Mouse (Mus musculus) thymus, postnatal 4 days (tissue): ENCODE measurements around the gene Best2.

Experiments used
- DNase-seq: peaks from one replicate; pipeline ENCODE4 v3.0.0; 2021

The Best2 gene

GRCm38 (mm10) chr8:85021514-85022055, 7.3 kb upstream of the Best2 start:
- DNase-seq: no peak

GRCm38 (mm10) chr8:85017209-85017608, 2.9 kb upstream of the Best2 start:
- DNase-seq: no peak

GRCm38 (mm10) chr8:85016724-85017123, 2.4 kb upstream of the Best2 start:
- no peak for DNase-seq

- DNase-seq: peak; percentile 91
Observed at GRCm38 (mm10) chr8:85013230-85013840, 996 bp downstream of the Best2 start.

- DNase-seq: peak; percentile 30
Observed at GRCm38 (mm10) chr8:85011242-85011641, 3.1 kb downstream of the Best2 start.

GRCm38 (mm10) chr8:85007686-85008085, 6.6 kb downstream of the Best2 start:
- DNase-seq: peak; percentile 78

GRCm38 (mm10) chr8:84997649-84998295, 16.6 kb downstream of the Best2 start:
- peak; percentile 99 for DNase-seq

GRCm38 (mm10) chr8:84996978-84997377, 17.4 kb downstream of the Best2 start:
- DNase-seq: no peak

- peak; percentile 50 for DNase-seq
Observed at GRCm38 (mm10) chr8:84995680-84996079, 18.7 kb downstream of the Best2 start.

- no peak for DNase-seq
Observed at GRCm38 (mm10) chr8:84994375-84994774, 20.0 kb downstream of the Best2 start.

- DNase-seq: peak; percentile 70
Observed at GRCm38 (mm10) chr8:84990836-84991235, 23.5 kb downstream of the Best2 start.

- peak; percentile 98 for DNase-seq
Observed at GRCm38 (mm10) chr8:84990349-84990748, 24.0 kb downstream of the Best2 start, which contains the start of gene Hook2. Gene Hook2, plus strand, starts transcription at chr8:84990603.

- DNase-seq: peak; percentile 94
Observed at GRCm38 (mm10) chr8:84989810-84990209, 24.5 kb downstream of the Best2 start.

GRCm38 (mm10) chr8:84989311-84989731, 25.0 kb downstream of the Best2 start:
- peak; percentile 47 for DNase-seq

GRCm38 (mm10) chr8:84987903-84988302, 26.4 kb downstream of the Best2 start:
- no peak for DNase-seq

GRCm38 (mm10) chr8:84987388-84987787, 26.9 kb downstream of the Best2 start:
- no peak for DNase-seq

- DNase-seq: no peak
Observed at GRCm38 (mm10) chr8:84986379-84986945, 27.9 kb downstream of the Best2 start.

- DNase-seq: peak; percentile 92
Observed at GRCm38 (mm10) chr8:84985684-84986378, 28.5 kb downstream of the Best2 start.

GRCm38 (mm10) chr8:84985049-84985683, 29.2 kb downstream of the Best2 start:
- peak; percentile 61 for DNase-seq

- DNase-seq: peak; percentile 31
Observed at GRCm38 (mm10) chr8:84984294-84985048, 29.9 kb downstream of the Best2 start.

- no peak for DNase-seq
Observed at GRCm38 (mm10) chr8:84982499-84983011, 31.8 kb downstream of the Best2 start.
